Mouse (Mus musculus) adrenal gland, postnatal 4 days (tissue): Measurements from ENCODE around the gene B4galt2. TPM values are rescaled to one million over a fixed set of nuclear protein-coding genes. Genes with fewer than 3 reads are reported as not detected.

Experiments used
- DNase-seq, 2 experiments: peaks; one replicate each; pipeline ENCODE4 v3.0.0; 2021 to 2022; ENCODE audit warnings: low spot score in 2 of 2, mixed read lengths in 2 of 2
- total RNA-seq, 2 experiments: library from RNA; stranded (reverse); gene quantifications; 2 replicates each; pipeline ENCODE4 v1.2.3; 2021

Gene B4galt2
- total RNA-seq, 2 experiments from 2014 or later = 32.6 to 34.6 TPM

- no peak for DNase-seq
Observed at GRCm38 (mm10) chr4:117908834-117909453, 25.7 kb upstream of the B4galt2 start.

- DNase-seq = no peak
Observed at GRCm38 (mm10) chr4:117906196-117906595, 22.9 kb upstream of the B4galt2 start.

- no peak for DNase-seq
Observed at GRCm38 (mm10) chr4:117904761-117905160, 21.5 kb upstream of the B4galt2 start.

- no peak for DNase-seq
Observed at GRCm38 (mm10) chr4:117904094-117904493, 20.8 kb upstream of the B4galt2 start.

GRCm38 (mm10) chr4:117898111-117898510 lies 14.8 kb upstream of the B4galt2 start:
- no peak for DNase-seq

- DNase-seq = no peak
Observed at GRCm38 (mm10) chr4:117896031-117896430, 12.7 kb upstream of the B4galt2 start.

GRCm38 (mm10) chr4:117895339-117895738 lies 12.1 kb upstream of the B4galt2 start:
- no peak for DNase-seq

GRCm38 (mm10) chr4:117894601-117895000 lies 11.3 kb upstream of the B4galt2 start:
- no peak for DNase-seq

GRCm38 (mm10) chr4:117893376-117893775 lies 10.1 kb upstream of the B4galt2 start:
- peak in 1 of 2 experiments; percentile 20 for DNase-seq

- peak in 1 of 2 experiments; percentile 56 for DNase-seq
Observed at GRCm38 (mm10) chr4:117891738-117892161, 8.5 kb upstream of the B4galt2 start, which contains the start of gene Dph2. Gene Dph2, minus strand, starts transcription at chr4:117892032.

GRCm38 (mm10) chr4:117890750-117891149 lies 7.5 kb upstream of the B4galt2 start:
- DNase-seq = no peak

GRCm38 (mm10) chr4:117890031-117890430 lies 6.7 kb upstream of the B4galt2 start:
- DNase-seq = no peak

GRCm38 (mm10) chr4:117889471-117889870 lies 6.2 kb upstream of the B4galt2 start:
- DNase-seq = no peak

- no peak for DNase-seq
Observed at GRCm38 (mm10) chr4:117887920-117888319, 4.6 kb upstream of the B4galt2 start.

GRCm38 (mm10) chr4:117887133-117887532 lies 3.8 kb upstream of the B4galt2 start, which contains the start of gene Atp6v0b:
Gene Atp6v0b, minus strand, starts transcription at chr4:117887333.
- peak; percentile 80 to 82 for DNase-seq

GRCm38 (mm10) chr4:117886644-117887043 lies 3.4 kb upstream of the B4galt2 start:
- no peak for DNase-seq

GRCm38 (mm10) chr4:117885994-117886393 lies 2.7 kb upstream of the B4galt2 start:
- no peak for DNase-seq

GRCm38 (mm10) chr4:117885093-117885492 lies 1.8 kb upstream of the B4galt2 start:
- DNase-seq = no peak

- DNase-seq = no peak
Observed at GRCm38 (mm10) chr4:117884146-117884545, 859 bp upstream of the B4galt2 start.

- no peak for DNase-seq
Observed at GRCm38 (mm10) chr4:117878703-117879102, 4.6 kb downstream of the B4galt2 start.

GRCm38 (mm10) chr4:117878301-117878700 lies 5.0 kb downstream of the B4galt2 start:
- no peak for DNase-seq

- no peak for DNase-seq
Observed at GRCm38 (mm10) chr4:117873615-117874014, 9.7 kb downstream of the B4galt2 start.

GRCm38 (mm10) chr4:117872471-117872886 lies 10.8 kb downstream of the B4galt2 start, which contains the start of gene Ccdc24:
Gene Ccdc24, minus strand, starts transcription at chr4:117872557.
- DNase-seq = no peak
